Comparison of ENCODE assay signal across 20 mouse cellular contexts in the genomic region with DNA sequence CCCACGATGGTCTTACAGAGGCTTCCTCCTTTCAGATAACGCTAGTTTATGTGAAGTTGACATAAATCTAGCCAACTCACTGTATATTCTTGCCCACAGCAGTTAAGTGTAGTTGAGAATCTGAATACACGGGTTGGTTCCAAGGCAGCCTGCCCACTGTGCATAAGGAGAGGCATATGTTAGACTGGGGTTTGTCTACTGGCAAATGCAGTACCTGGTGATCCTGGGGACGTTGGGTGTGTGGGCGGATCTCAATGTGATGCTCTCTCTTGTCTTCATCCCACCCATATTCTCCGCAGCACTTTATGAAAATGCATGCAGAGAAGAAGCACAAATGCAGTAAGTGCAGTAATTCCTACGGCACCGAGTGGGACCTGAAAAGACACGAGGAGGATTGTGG. TPM values are rescaled to one million over a fixed set of nuclear protein-coding genes. Genes with fewer than 3 reads are reported as not detected.
DNase-seq lines count a peak whose midpoint lies in the region; TF ChIP-seq lines count a peak whose summit lies in the region.
"Had no signal": no experiment of that assay in that cellular context is flagged by ENCODE, and none has a peak within 500 bp of the region (broad histone marks: within the 10 kb centered on the region; RNA-seq: fewer than 3 reads in every experiment).

No protein-coding gene starts in this region.

- H3K27me3 ChIP-seq in thymus, adult 2 months (ENCODE audit: control insufficient read depth, insufficient read depth, low read length) = no peaks in the 10 kb centered on the region
- H3K27me3 ChIP-seq: heart, embryonic 15.5 days; intestine, embryonic 15.5 days; limb, embryonic 12.5 days; liver, embryonic 15.5 days; neural tube, embryonic 13.5 days had no signal

- WGBS in thymus, adult 2 months = 96% methylated on average over 9 of the region's 9 CpGs

- H3K36me3 ChIP-seq in thymus, adult 2 months (ENCODE audit: control insufficient read depth, insufficient read depth, low read length) = peaks cover 33% of the 10 kb centered on the region

- no peak for TF ChIP-seq POLR2A in thymus, adult 2 months (IDR thresholded peaks at IDR 0.05; ENCODE audit: control insufficient read depth, extremely low read depth, insufficient read depth, low read length, poor library complexity)

- H3K4me3 ChIP-seq in thymus, adult 2 months (ENCODE audit: control insufficient read depth, insufficient read depth, low read length) = no peak overlapping the region
- H3K4me3 ChIP-seq: embryonic facial prominence, embryonic 10.5 days; erythroblast, embryonic 14.5 days; heart, embryonic 15.5 days; intestine, embryonic 15.5 days; limb, embryonic 12.5 days; liver, embryonic 15.5 days; neural tube, embryonic 13.5 days had no signal

- intact Hi-C loops in left cerebral cortex, postnatal 14 days (cut with DNase I) = no loop called here

- no peak overlapping the region for H3K27ac ChIP-seq in thymus, adult 2 months (ENCODE audit: control insufficient read depth, insufficient read depth, low read length)
- H3K27ac ChIP-seq: embryonic facial prominence, embryonic 10.5 days; heart, embryonic 15.5 days; intestine, embryonic 15.5 days; kidney, postnatal 0 days; limb, embryonic 12.5 days; liver, embryonic 15.5 days; neural tube, embryonic 13.5 days had no signal

- TF ChIP-seq CTCF in thymus, adult 2 months (IDR thresholded peaks at IDR 0.05; ENCODE audit: borderline replicate concordance, control insufficient read depth, extremely low read depth, insufficient read depth, low read length, poor library complexity) = no peak

- H3K4me1 ChIP-seq in thymus, adult 2 months (replicated peaks; ENCODE audit: control insufficient read depth, insufficient read depth, low read length) = peaks cover 12% of the 10 kb centered on the region
- H3K4me1 ChIP-seq: embryonic facial prominence, embryonic 10.5 days; neural tube, embryonic 13.5 days had no signal

- DNase-seq in frontal cortex, postnatal 25 days (ENCODE audit: low spot score in 2 of 2) = peak; percentile 52 to 64
- peak; percentile 93 for DNase-seq in layer of hippocampus, adult 9-11 months
- DNase-seq in left cerebral cortex, postnatal 14 days (ENCODE audit: low spot score in 2 of 2) = peak; percentile 82 to 91
- DNase-seq in embryo, embryonic 10.5 days (ENCODE audit: low spot score) = no peak
- DNase-seq in spleen, postnatal 36 days (ENCODE audit: low spot score in 2 of 2) = no peak
- no peak for DNase-seq in cerebellum, adult 9-11 months
- no peak for DNase-seq in thymus, adult 2 months
- DNase-seq: adrenal gland, postnatal 36 days; cerebellum, postnatal 14 days; heart, adult 11 months; lung, postnatal 10 days had no signal

RNA-seq across cellular contexts. Expression of a gene that starts 11.2 kb away (rescaled TPM):
- total RNA-seq in left cerebral cortex, postnatal 14 days (2021) = 10 to 100 TPM; 41.1 to 46.4 TPM
- polyA plus RNA-seq in thymus, adult 2 months (2012; rRNA removed) = 20.8 and 28.0 TPM in 2 replicates

RNA-seq across cellular contexts. Expression of a gene that starts 24.3 kb away (rescaled TPM):
- total RNA-seq in left cerebral cortex, postnatal 14 days (2021) = 10 to 100 TPM; 13.8 to 14.7 TPM
- 0.53 and 0.55 TPM in 2 replicates for polyA plus RNA-seq in thymus, adult 2 months (2012; rRNA removed)
- polyA plus RNA-seq: CD4-positive, CD25-positive, alpha-beta regulatory T cell, adult 4 months had no signal

RNA-seq across cellular contexts. Expression of a gene that starts 32.9 kb away (rescaled TPM):
- 1 to 10 TPM; 1.6 to 2.7 TPM for total RNA-seq in left cerebral cortex, postnatal 14 days (2021)
- 20.5 and 22.7 TPM in 2 replicates for polyA plus RNA-seq in thymus, adult 2 months (2012; rRNA removed)

RNA-seq across cellular contexts. Expression of a gene that starts 33.2 kb away (rescaled TPM):
- total RNA-seq in left cerebral cortex, postnatal 14 days (2021) = 10 to 100 TPM; 12.9 to 14.8 TPM
- polyA plus RNA-seq in thymus, adult 2 months (2012; rRNA removed) = 16.2 and 18.9 TPM in 2 replicates

RNA-seq across cellular contexts. Expression of a gene that starts 38.9 kb away (rescaled TPM):
- 10 to 100 TPM; 37.6 to 41.1 TPM for total RNA-seq in left cerebral cortex, postnatal 14 days (2021)
- polyA plus RNA-seq in thymus, adult 2 months (2012; rRNA removed) = 14.7 and 16.0 TPM in 2 replicates

Comparison
In these comparisons a context has a peak if more than half of its experiments do, and no peak if none do; other contexts are left out.
1. DNase-seq: peak in frontal cortex, postnatal 25 days (2 of 2), layer of hippocampus, adult 9-11 months (single experiment) and left cerebral cortex, postnatal 14 days (2 of 2); none in embryo, embryonic 10.5 days (single experiment), spleen, postnatal 36 days (0 of 2), cerebellum, adult 9-11 months (single experiment) and thymus, adult 2 months (single experiment).